Mouse (Mus musculus) G1E (cell line): ENCODE results near the gene Apobec3.

Source experiments
- CTCF ChIP-seq: IDR thresholded peaks from 2 replicates; pipeline ENCODE4 v1.5.1; 2012; ENCODE audit warnings: low read depth, low read length, inconsistent platforms, mixed read lengths
- POLR2AphosphoS5 ChIP-seq: IDR thresholded peaks from 2 replicates; pipeline ENCODE4 v1.6.1; 2012; ENCODE audit warnings: low read depth, low read length, inconsistent platforms; ENCODE audit not compliant: insufficient replicate concordance

DNA sequence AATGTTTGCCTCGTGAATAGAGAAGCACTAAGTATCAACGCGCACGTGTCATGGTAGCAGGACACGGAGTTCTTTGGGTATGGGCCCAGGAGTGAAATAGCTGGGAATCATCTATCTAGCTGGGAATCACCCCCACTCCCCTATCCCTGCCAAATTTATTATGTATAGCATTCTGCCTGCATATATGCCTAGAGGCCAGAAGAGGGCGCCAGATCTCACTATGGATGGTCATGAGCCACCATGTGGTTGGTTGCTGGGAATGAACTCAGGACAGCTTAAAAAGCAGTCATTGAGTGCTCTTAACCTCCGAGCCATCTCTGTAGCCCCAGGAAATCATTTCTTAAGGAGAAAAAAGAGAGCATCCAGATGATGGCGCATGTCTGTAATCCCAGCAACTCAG is 49.5 kb downstream of the Apobec3 start:
- TF ChIP-seq CTCF (peak; percentile 70), POLR2AphosphoS5 (no peak)
